Mouse (Mus musculus) stomach, postnatal 0 days (tissue): ENCODE measurements around the gene Ubr3.

Experiments
- CTCF ChIP-seq: IDR thresholded peaks from 2 replicates; pipeline ENCODE4 v1.5.1; 2016; ENCODE audit warnings: antibody characterized with exemption, low read depth, mild to moderate bottlenecking, moderate library complexity
- EP300 ChIP-seq: optimal IDR thresholded peaks from 2 replicates; pipeline ENCODE3; 2016; ENCODE audit warnings: antibody characterized with exemption

DNA sequence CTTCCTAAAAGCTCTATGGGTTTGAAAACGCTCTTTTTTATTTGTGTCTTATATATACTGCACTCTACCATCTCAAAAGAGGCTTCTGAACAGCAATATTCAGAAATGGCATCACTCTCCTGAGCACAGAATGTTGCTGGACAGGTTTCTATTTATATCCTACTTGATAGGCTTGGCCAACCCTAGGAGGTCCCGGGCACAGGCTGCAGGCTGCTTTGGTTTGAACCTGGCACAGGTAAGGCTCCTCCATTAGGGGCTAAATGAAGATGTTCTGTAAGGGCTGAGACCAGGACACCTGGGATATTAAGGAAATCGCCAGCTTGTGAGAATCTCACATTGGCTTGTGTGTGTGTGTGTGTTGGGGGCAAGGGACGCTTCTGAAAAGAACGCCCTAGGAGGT is 172.8 kb downstream of the Ubr3 start:
- TF ChIP-seq CTCF: no peak
- TF ChIP-seq EP300: no peak
